Comparison of ENCODE assay signal across 11 mouse cellular contexts in the genomic region with DNA sequence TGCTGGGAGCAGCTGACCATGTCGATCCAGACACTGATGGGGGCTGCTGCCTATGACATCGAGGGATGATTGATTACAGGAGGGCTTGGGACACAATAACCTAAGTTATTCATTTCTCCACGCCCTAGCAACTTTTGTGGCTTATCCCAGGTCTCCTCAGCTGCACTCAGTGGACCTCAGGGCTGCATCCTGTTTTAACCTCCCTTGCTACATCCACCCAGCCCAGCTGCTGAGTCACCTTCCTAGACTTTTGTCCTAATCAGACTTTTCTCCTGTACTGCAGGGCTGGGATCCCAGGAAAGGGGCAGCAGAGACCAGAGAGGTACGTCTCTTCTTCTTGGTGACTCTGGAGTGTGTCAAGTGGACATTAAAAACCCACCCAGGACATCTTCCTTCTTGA. TPM values are rescaled to one million over a fixed set of nuclear protein-coding genes. Genes with fewer than 3 reads are reported as not detected.
"Had no signal": no experiment of that assay in that cellular context is flagged by ENCODE, and none has a peak within 500 bp of the region (broad histone marks: within the 10 kb centered on the region; RNA-seq: fewer than 3 reads in every experiment).

No protein-coding gene starts in this region.

- H3K9ac ChIP-seq: liver, embryonic 12.5 days; lung, embryonic 15.5 days; midbrain, embryonic 15.5 days; neural tube, embryonic 12.5 days had no signal

- H3K4me3 ChIP-seq: limb, embryonic 10.5 days; liver, embryonic 12.5 days; lung, embryonic 15.5 days; megakaryocyte, embryonic 14.5 days; midbrain, embryonic 15.5 days; neural tube, embryonic 12.5 days had no signal

- H3K27me3 ChIP-seq: midbrain, embryonic 15.5 days; neural tube, embryonic 12.5 days had no signal

- H3K36me3 ChIP-seq: liver, embryonic 12.5 days; lung, embryonic 15.5 days; midbrain, embryonic 15.5 days; neural tube, embryonic 12.5 days had no signal

- DNase-seq: lung, postnatal 14 days; thymus, adult 2 months; thymus, postnatal 36 days had no signal

- H3K4me1 ChIP-seq: liver, embryonic 12.5 days; lung, embryonic 15.5 days; midbrain, embryonic 15.5 days; neural tube, embryonic 12.5 days had no signal

- H3K9me3 ChIP-seq: limb, embryonic 10.5 days; liver, embryonic 12.5 days; lung, embryonic 15.5 days; megakaryocyte, embryonic 14.5 days; midbrain, embryonic 15.5 days; neural tube, embryonic 12.5 days had no signal

- H3K27ac ChIP-seq: limb, embryonic 10.5 days; liver, embryonic 12.5 days; lung, embryonic 15.5 days; macrophage; midbrain, embryonic 15.5 days; neural tube, embryonic 12.5 days had no signal

- H3K4me2 ChIP-seq: liver, embryonic 12.5 days; lung, embryonic 15.5 days; midbrain, embryonic 11.5 days; midbrain, embryonic 15.5 days; neural tube, embryonic 12.5 days had no signal

- ATAC-seq: liver, embryonic 12.5 days; midbrain, embryonic 15.5 days had no signal

RNA-seq across cellular contexts. Expression of a gene that starts 19.9 kb away (rescaled TPM):
- polyA plus RNA-seq: macrophage had no signal
